Mouse (Mus musculus) liver, adult 2 months (tissue): Measurements from ENCODE around the gene Mas1.

ENCODE experiments used
- CTCF ChIP-seq: fragments of 200-500 bp; IDR thresholded peaks from 2 replicates; pipeline ENCODE4 v1.5.1; 2011; ENCODE audit warnings: low read depth, low read length, control low read depth
- POLR2A ChIP-seq: fragments of 200-500 bp; IDR thresholded peaks from 2 replicates; pipeline ENCODE4 v1.6.1; 2011; ENCODE audit warnings: low read length, control low read depth; ENCODE audit not compliant: insufficient read depth; ENCODE audit errors: extremely low read depth

- TF ChIP-seq CTCF (no peak), POLR2A (no peak)
Observed at GRCm38 (mm10) chr17:12872275-12873028, 4.5 kb upstream of the Mas1 start.
